Mouse (Mus musculus) cerebellum, adult 2 months (tissue): ENCODE measurements around the gene Sfxn4. TPM values are rescaled to one million over a fixed set of nuclear protein-coding genes. Genes with fewer than 3 reads are reported as not detected.
A peak's percentile ranks its signal among the peaks of the same experiment; 100 is the strongest.
"Not testable (repeated sequence)": the region's sequence is repeated elsewhere in the genome, so short reads cannot be mapped to it uniquely, and the experiment has no call there.

Source experiments
- DNase-seq, 2 experiments: peaks; one replicate each; pipeline ENCODE4 v3.0.0; 2021
- H3K27ac ChIP-seq: fragments of 200-500 bp; 2 replicates; pipeline ENCODE4 v1.5.1; 2012; ENCODE audit warnings: low read length, control low read depth, inconsistent platforms; ENCODE audit not compliant: insufficient read depth
- H3K27me3 ChIP-seq: fragments of 200-500 bp; 2 replicates; pipeline ENCODE4 v1.6.1; 2012; ENCODE audit warnings: inconsistent platforms, mild to moderate bottlenecking, low read length, moderate library complexity; ENCODE audit not compliant: control insufficient read depth, insufficient read depth
- H3K4me1 ChIP-seq: fragments of 200-500 bp; 2 replicates; pipeline ENCODE4 v1.6.1; 2011; ENCODE audit warnings: low read length; ENCODE audit not compliant: control insufficient read depth, insufficient read depth
- H3K4me3 ChIP-seq: fragments of 200-500 bp; replicated peaks from 2 replicates; pipeline ENCODE3; 2011; ENCODE audit warnings: mild to moderate bottlenecking, low read depth, low read length, control low read depth; ENCODE audit not compliant: insufficient read depth
- CTCF ChIP-seq: fragments of 200-500 bp; IDR thresholded peaks from 2 replicates; pipeline ENCODE4 v1.5.1; 2011; ENCODE audit warnings: low read depth, mild to moderate bottlenecking, control low read depth, low read length, moderate library complexity, borderline replicate concordance; ENCODE audit not compliant: insufficient read depth
- POLR2A ChIP-seq: fragments of 200-500 bp; IDR thresholded peaks from 2 replicates; pipeline ENCODE4 v1.6.1; 2011; ENCODE audit warnings: low read length, control low read depth, borderline replicate concordance; ENCODE audit not compliant: insufficient read depth
- WGBS: fragments of 180-500 bp; shearing (Covaris S2); methylation state at CpG from one replicate; pipeline ENCODE4 v1.1.7; 2018; 5-methylcytosine and 5-hydroxymethylcytosine counted together
- polyA plus RNA-seq: library from polyadenylated mRNA; depleted of rRNA; stranded (reverse); fragments of >200 nt; gene quantifications from 2 replicates; pipeline ENCODE4 v1.2.3, GENCODE M21; 2012

Gene Sfxn4
- polyA plus RNA-seq, 1 experiment = 19.3 TPM

DNA sequence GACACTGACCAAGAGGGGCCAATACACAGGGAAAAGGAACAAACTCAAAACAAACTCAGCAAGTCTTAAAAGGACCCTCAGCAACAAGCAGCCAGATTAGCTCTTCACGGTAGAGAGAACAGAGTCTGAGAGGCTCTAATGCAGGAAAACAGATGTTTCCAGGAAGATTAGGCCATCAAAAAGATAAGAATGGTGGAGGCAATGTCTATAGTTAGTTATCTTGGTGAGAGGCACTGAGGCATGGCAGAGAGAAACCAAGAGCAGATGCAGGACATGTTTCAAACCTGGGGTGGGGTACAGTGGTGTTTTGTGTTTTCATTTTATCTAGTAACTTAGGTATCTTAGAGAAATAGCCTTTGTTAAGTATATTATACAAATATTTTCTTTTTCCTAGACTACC lies 11.0 kb upstream of the Sfxn4 start:
- Histone ChIP-seq H3K4me1 (no peaks in the 10 kb centered on the region), H3K27me3 (no peaks in the 10 kb centered on the region), H3K27ac (no peak overlapping the region), H3K4me3 (no peak overlapping the region)
- no peak for DNase-seq
- TF ChIP-seq POLR2A = no peak
- no peak for TF ChIP-seq CTCF
- 40% methylated on average over 1 of the region's 1 CpGs for WGBS

DNA sequence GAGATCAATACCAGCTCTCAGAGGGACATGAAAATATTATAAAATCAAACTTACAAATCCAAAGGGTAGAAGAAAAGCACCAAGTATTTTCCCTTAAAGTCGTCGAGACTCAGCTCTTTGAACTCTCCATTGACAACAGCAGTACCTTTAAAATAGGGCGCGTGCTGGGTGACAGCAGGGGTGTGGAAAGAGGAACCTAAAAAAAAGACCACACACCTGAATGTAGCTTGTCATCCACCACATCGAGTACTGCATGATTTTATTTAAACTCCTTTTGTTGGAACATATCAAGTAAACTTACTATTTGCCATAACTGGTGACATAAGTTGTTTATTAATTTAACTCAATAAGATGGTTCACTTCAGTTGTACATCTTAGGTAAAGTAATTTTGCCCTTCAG lies 10.1 kb upstream of the Sfxn4 start:
- Histone ChIP-seq H3K4me1 (no peaks in the 10 kb centered on the region), H3K27ac (no peak overlapping the region), H3K27me3 (no peaks in the 10 kb centered on the region), H3K4me3 (no peak overlapping the region)
- WGBS = 86% methylated on average over 5 of the region's 5 CpGs
- TF ChIP-seq CTCF = no peak
- no peak for TF ChIP-seq POLR2A
- no peak for DNase-seq

DNA sequence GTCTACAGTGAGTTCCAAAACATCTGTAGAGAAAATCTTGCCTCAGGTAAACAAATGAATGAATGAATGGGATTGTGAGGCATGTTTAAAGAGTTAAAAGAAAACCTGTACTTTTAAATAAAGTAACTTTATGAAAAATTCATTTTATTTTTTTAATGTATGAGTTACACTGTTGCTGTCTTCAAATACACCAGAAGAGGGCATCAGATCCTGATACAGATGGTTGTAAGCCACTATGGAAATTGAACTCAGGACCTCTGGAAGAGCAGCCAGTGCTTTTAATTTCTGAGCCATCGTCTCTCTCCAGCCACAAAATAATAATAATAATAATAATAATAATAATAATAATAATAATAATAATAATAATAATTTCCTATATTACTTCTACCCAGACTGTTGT lies 9.2 kb upstream of the Sfxn4 start:
- DNase-seq = no peak
- H3K27me3 ChIP-seq = no peaks in the 10 kb centered on the region
- no peak overlapping the region for H3K4me3 ChIP-seq
- H3K27ac ChIP-seq = no peak overlapping the region
- WGBS = 78% methylated on average over 1 of the region's 1 CpGs
- TF ChIP-seq POLR2A (no peak), CTCF (no peak)
- no peaks in the 10 kb centered on the region for H3K4me1 ChIP-seq

DNA sequence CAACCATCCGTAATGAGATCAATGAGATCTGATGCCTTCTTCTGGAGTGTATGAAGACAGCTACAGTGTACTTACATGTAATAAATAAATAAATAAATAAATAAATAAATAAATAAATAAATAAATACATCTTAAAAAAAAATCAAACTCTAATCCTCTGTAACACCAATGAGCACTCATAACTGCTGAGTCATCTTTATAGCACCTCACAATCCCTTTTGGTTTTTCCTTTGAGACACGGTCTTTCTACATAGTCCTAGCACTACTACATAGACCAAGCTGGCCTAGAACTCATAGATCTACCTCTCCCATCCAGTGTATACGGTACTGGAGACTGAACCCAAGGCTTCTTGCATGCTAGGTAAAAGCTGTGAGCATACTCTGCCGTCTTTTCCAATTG lies 4.9 kb upstream of the Sfxn4 start:
- H3K4me3 ChIP-seq, H3K4me1 ChIP-seq, DNase-seq, H3K27ac ChIP-seq, H3K27me3 ChIP-seq: not testable (repeated sequence)
- 97% methylated on average over 4 of the region's 4 CpGs for WGBS

DNA sequence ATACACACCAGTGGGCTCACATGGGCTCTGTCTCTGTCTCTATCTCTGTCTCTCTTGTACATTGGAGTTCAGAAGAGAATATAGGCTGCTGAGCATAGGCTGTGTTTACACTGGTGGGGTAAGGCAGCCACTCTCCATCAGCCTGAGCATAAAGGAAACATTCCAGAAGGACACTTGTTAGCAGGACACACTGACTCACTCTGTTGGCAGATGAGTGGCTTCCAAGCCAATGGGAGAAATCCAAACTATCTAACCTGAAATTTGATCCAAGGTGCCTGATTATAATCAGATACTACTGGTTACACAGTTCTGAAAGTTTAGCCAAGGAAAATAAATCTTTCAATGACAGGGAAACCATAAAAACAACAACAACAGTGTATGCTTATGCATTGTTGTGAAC lies 15.5 kb downstream of the Sfxn4 start:
- no peak overlapping the region for H3K27ac ChIP-seq
- no peaks in the 10 kb centered on the region for H3K4me1 ChIP-seq
- H3K4me3 ChIP-seq = no peak overlapping the region
- H3K27me3 ChIP-seq = no peaks in the 10 kb centered on the region
- no peak for TF ChIP-seq POLR2A
- TF ChIP-seq CTCF = no peak
- DNase-seq = no peak

DNA sequence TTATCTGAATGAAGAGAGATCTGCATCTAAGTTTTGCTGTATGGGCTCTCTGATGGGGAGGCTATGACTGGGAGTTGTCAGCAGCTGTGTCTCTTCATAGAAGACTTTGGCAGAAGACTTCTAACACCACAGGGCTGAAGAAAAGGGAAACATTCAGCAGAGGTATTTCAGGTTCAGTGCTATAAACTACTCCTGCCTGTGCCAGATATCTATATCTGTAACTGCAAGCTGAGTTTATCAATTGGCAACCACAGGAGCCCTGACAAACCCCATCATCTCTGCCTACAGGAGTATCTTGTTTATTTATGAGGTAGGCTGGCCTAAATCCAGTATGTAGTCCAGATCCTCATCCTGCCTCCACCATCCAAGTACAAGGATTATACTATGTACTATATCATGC lies 18.0 kb downstream of the Sfxn4 start:
- TF ChIP-seq CTCF = no peak
- TF ChIP-seq POLR2A = no peak

DNA sequence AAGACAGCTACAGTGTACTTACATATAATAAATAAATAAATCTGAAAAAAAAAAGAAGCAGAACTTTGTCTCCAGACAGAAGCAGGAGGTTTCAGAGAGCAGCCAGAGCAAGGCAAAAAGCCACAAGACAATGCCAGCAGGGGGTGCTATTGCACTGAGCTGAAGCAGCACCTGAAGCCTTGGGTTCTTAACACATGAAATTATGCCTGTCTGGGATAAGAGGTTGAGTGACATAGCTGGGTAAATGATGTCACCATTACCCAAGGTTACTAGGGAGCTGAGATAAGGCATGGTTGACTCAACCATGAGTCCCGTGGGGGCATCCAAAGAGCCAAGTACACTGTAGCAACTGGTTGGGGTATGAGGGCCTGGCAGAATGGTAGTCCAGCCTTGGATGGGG lies 23.5 kb downstream of the Sfxn4 start:
- peak; percentile 49 to 67 for DNase-seq
- H3K4me3 ChIP-seq = no peak overlapping the region
- no peak overlapping the region for H3K27ac ChIP-seq
- TF ChIP-seq CTCF (peak; percentile 72), POLR2A (no peak)
- WGBS = 93% methylated on average over 1 of the region's 1 CpGs
- H3K4me1 ChIP-seq = no peaks in the 10 kb centered on the region
- no peaks in the 10 kb centered on the region for H3K27me3 ChIP-seq

More for the DNA sequence above, 18.0 kb downstream of the Sfxn4 start:
- no peak for DNase-seq
- Histone ChIP-seq H3K4me3 (no peak overlapping the region), H3K27ac (no peak overlapping the region), H3K27me3 (no peaks in the 10 kb centered on the region), H3K4me1 (no peaks in the 10 kb centered on the region)

DNA sequence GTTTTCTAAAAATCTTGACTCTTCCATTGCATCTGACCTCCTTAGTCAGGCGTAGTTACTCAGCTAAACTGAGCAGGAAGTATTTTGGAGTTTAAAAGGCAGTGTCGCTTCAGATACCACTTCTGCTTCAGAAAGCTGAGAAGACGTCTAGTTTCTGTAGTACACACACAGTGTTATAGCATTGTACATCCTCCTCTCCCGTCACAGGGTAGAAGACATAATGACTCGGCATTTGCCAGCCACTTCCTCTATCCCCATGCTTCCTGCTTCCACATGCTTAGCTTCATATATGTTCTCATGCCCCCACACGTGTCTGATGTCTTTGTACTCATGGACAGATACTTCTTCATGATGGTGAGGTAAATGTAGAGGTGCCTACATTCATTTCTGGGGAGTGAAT lies 42.6 kb downstream of the Sfxn4 start:
- TF ChIP-seq POLR2A (no peak), CTCF (no peak)
- no peaks in the 10 kb centered on the region; the same call in 1 of the 2 replicates for H3K4me1 ChIP-seq
- H3K27me3 ChIP-seq = no peaks in the 10 kb centered on the region
- no peak for DNase-seq
- WGBS = 92% methylated on average over 6 of the region's 6 CpGs
- no peak overlapping the region for H3K4me3 ChIP-seq
- no peak overlapping the region for H3K27ac ChIP-seq

DNA sequence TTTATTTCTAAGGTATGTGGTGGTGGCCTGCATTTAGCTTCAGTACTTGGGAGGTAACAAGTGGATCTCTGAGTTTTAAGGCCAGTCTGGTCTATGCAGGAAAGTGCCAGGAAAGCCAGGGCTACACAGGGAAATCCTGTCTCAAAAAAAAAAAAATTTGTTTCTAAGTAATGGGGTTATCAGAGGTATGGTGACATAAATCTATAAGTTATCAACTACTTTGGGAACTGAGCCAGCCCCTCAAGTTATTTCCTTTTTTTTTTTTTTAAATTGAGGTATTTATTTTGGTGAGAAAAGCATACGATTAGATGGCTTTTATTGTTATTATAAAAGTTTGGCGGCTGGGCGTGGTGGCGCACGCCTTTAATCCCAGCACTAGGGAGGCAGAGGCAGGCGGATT lies 48.1 kb downstream of the Sfxn4 start:
- WGBS = over 99% methylated on average over 6 of the region's 6 CpGs
- H3K27me3 ChIP-seq = no peaks in the 10 kb centered on the region
- TF ChIP-seq POLR2A (no peak), CTCF (no peak)
- no peak for DNase-seq
- H3K27ac ChIP-seq = no peak overlapping the region
- no peaks in the 10 kb centered on the region; the same call in 1 of the 2 replicates for H3K4me1 ChIP-seq
- H3K4me3 ChIP-seq = no peak overlapping the region
